Mouse (Mus musculus): Measurements from ENCODE around the gene Gm38431.

Gm38431 gene

DNA sequence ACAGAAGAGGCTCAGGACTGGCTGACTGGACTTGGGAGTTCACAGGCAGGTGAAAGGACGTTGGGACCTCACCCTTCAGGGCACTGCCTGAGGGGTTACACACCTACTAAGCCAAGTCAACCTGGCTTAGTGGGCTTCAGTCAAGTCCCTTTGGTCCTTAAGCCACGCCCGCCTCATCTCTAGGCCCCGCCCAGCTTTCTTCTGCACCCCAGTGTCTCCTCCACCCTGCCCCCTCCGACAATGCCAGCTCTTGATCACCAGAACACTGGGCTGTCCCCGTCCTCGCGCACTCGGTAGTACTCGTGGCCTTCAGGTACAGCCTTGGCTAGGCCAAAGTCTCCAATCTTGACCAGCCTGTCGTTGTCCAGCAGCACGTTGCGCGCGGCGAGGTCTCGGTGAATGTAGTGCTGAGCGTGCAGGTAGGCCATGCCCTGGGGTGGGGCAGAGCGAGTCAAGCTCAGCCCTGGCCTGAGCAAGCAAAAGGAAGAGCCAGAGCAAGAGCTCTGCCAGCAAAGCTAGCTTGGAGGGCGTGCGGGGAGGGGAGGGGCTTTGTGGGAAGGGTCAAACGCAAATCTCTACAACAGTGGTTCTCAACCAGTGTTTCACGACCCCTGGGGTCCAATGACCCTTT is 15.9 kb upstream of the Gm38431 start:
- in situ Hi-C loops (cut with MboI, MseI), result no loop called here

DNA sequence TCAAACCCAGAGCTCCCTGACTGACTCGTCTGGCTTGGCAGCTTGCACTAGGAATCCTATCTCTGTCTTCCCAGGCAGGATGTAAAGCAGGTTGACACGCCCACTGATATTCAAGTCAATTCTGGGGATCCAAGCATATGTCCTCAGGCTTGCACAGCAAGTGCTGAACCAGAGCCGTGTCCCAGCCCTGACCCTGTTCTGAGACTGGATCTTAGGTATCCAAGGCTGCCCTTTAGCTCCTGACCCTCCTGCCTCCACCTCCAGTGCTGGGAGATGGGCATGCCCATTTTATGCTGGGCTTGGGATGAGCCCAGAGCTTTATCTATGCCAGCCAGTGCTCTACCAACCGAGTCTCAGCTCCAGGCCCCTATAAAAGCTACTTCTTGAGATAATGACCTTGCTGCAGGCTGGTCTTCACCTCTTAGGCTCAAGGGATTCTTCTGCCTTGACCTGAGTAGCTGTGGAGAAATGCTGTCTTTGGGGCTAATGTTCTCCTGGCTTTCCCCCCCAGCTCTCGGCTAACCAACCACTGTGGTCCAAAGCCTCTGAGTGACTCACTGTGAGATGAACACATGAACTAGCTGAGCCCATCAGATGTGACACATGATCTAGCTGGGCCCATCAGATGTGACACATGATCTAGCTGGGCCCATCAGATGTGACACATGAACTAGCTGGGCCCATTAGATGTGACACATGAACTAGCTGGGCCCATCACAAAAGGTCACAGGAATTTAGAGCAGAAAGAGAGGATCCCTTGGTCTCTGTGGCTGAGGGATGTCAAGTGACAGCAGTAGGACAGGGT is 14.2 kb upstream of the Gm38431 start:
- in situ Hi-C loops (cut with MboI, MseI), result no loop called here

DNA sequence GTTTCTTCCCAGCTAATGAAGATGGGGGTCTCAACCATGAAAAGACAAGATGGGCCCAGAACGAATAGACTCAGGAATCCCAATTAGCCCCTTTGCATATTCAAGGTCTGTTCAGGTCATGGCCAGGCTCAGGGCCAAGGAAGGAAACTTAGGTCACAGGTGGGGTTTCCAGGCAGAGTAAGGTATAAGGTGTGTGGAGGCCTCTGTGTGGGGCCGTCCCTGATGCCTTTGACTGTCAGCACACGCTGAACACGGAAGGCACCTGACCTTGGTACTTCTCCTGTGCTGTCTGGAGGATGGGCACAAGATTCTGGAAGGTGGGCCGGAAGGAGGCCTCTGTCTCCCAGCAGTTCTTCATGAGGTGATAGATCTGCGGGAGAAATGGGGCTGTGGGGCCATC is 13.0 kb upstream of the Gm38431 start:
- in situ Hi-C loops (cut with MboI, MseI), result no loop called here

- in situ Hi-C loops (cut with MboI, MseI), result no loop called here
Measured at GRCm38 (mm10) chr9:21102076-21102475, 10.3 kb upstream of the Gm38431 start.

DNA sequence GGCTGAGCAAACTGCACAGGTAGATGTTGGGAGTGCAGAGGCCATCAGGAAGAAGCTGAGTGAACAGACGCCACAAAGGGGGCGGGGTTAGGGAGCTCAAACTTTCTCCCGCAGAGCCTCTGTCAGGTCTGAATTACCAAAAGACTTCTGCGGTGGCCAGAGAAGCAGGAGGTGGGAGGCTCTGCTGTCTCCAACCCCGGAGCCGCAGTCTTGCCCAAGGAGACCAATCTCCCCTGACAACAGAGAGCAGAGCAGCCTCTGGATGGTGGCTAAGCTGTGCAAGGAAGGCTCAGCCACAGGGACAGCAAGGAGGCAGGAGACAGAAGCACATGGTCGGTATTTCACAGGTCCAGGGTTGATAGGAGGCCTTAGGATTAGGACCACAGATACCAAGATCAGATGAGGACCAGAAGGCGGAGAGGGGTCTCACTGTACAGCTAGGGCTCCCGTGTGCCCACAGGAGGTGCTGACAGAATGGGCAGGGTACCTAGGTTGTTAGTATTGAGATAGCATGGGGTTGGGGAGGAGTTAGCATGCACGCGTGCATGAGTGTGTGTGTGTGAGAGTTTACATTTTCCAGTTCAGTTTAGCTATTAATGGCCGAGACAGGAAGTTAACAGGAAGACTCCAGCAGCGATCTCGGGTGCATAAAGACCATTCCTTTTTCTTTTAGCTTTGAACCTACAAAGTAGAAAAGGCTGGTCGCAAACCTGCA is 8.8 kb upstream of the Gm38431 start:
- in situ Hi-C loops (cut with MboI, MseI), result no loop called here

- in situ Hi-C loops (cut with MboI, MseI), result no loop called here
Measured at GRCm38 (mm10) chr9:21097793-21098192, 6.0 kb upstream of the Gm38431 start.

DNA sequence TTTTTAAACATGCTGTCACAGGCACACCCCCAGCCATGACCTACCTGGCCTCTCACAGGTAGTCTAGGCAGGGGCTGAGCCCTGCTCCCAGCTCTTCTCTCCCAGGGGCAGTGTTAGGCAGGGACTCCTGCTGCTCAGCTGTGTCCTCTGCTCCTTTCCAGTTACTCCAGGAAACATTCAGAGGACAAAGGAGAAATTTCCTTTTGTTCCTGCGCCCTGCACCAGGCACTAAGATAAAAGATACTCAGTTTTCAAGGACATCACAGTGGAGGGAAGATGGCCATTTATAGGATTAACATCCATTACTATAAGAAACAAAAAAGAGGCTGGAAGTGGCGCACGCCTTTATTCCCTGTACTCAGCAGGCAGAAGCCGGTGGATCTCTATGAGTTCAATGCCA is 4.2 kb upstream of the Gm38431 start:
- in situ Hi-C loops (cut with MboI, MseI), result no loop called here

GRCm38 (mm10) chr9:21093423-21093822 is 1.6 kb upstream of the Gm38431 start:
- in situ Hi-C loops (cut with MboI, MseI), result no loop called here

DNA sequence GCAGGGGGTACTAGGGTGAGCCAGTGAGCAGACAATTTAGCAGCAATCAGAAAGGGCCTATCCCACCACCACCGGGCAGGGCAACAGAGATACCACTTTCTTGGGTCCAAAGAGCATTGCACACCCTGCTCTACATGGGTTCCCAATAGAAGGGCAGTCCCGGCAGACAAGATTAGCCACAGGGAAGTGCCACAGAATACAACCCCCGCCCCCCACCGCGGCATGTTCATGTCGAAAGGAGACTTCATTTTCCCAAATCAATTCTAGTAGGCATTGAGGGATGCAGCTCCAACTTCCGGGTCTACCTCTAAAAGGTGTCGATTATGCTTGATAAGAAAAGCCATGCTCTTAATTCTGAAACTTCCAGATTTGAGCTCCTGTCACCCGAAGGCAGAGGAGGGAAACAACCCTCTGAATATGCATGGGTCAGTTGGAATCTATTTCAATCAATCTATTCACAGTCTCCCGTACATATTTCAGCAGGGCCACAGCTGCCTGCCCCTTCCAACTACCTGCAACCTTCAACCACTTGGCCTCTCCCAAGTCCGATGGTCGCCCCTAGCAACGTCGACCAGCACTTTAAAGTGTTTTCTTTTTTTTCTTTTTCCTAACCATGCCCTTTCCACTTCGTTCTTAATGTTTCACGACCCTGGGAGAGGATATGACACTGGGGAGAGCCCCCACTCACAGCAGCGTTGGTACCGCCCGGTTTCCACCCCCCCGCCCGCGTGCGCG is 658 bp downstream of the Gm38431 start:
- in situ Hi-C loops (cut with MboI, MseI), result no loop called here

DNA sequence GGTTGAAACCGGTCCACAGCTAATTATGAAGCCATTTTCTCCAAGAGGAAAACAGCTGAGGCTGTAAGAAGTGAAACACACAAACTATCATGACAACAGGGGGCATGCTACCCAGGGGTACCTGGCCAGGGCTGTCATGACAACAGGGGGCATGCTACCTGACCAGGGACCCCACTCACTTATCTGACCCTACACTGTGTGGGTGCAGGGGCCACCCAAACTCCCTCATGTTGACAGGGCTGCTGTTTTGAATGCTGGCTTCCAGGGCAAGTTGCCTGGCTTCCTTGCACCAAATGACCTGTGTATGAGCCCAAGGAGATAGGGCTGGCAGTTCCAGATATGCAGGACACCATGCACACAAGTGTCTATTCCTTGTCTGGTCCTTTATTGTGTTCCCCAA is 1.3 kb downstream of the Gm38431 start:
- in situ Hi-C loops (cut with MboI, MseI), result no loop called here

DNA sequence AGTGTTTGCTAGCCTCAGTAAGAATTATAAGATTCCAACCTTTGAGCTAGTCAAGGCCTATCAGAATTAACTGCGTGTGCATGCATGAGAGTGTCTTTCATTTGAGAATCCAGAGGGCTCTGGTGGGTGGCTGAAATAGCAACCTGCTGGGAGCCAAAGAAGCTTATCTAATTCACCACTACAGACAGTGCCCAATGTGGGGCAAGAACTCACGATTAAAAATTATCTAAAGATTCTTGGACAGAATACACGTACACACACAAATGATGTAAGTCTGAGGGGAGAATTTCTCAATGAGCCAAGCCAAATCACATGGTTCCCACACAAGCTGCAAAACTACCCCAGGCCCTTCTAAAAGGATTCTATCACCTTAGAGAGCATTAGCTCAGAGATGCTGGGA is 8.5 kb downstream of the Gm38431 start:
- in situ Hi-C loops (cut with MboI, MseI), result loop anchor here (10.0 kb wide), 1 partner anchor 159 kb away; no protein-coding TSS in a partner anchor

GRCm38 (mm10) chr9:21081127-21081526 is 10.7 kb downstream of the Gm38431 start:
- in situ Hi-C loops (cut with MboI, MseI), result loop anchor here (10.0 kb wide), 1 partner anchor 156 kb away; no protein-coding TSS in a partner anchor

GRCm38 (mm10) chr9:21075625-21076024 is 16.2 kb downstream of the Gm38431 start:
- in situ Hi-C loops (cut with MboI, MseI), result no loop called here

GRCm38 (mm10) chr9:21074173-21074572 is 17.6 kb downstream of the Gm38431 start:
- in situ Hi-C loops (cut with MboI, MseI), result loop anchor here (5.0 kb wide), 1 partner anchor 68 kb away; no protein-coding TSS in a partner anchor

GRCm38 (mm10) chr9:21073044-21073840 is 18.6 kb downstream of the Gm38431 start, which contains the start of the genes Gm49373 and Fdx1l:
Gm49373 (minus strand) TSS chr9:21073096.
Fdx1l (minus strand) TSS chr9:21073614.
- in situ Hi-C loops (cut with MboI, MseI), result loop anchor here (5.0 kb wide), 1 partner anchor 69 kb away; no protein-coding TSS in a partner anchor

DNA sequence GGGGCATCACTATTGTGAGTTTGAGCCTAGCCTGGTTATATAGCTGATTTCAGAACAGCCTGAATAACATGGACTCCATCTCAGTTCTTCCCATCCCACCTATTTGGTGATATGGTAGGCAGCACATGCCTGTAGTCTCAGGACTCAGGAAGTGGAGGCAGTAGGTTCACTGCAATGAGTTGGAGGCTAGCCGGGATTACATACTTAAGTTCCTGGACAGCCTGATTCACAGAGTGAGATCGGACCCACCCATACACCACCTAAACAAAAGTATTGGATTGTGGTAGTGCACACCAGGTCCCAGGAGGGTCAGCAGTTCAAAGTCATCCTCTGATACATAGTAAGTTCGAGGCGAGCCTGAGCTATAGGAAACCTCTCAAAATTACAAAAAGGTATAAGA is 19.2 kb downstream of the Gm38431 start:
- in situ Hi-C loops (cut with MboI, MseI), result loop anchor here (5.0 kb wide), 1 partner anchor 70 kb away; no protein-coding TSS in a partner anchor

- in situ Hi-C loops (cut with MboI, MseI), result no loop called here
Measured at GRCm38 (mm10) chr9:21067006-21067684, 24.7 kb downstream of the Gm38431 start, which contains the start of gene Zglp1. Zglp1 (minus strand) TSS chr9:21067093.

- in situ Hi-C loops (cut with MboI, MseI), result no loop called here
Measured at GRCm38 (mm10) chr9:21062928-21063327, 28.9 kb downstream of the Gm38431 start.

- in situ Hi-C loops (cut with MboI, MseI), result no loop called here
Measured at GRCm38 (mm10) chr9:21051578-21051977, 40.2 kb downstream of the Gm38431 start.

GRCm38 (mm10) chr9:21045235-21045634 is 46.6 kb downstream of the Gm38431 start:
- in situ Hi-C loops (cut with MboI, MseI), result no loop called here
